Mouse (Mus musculus) T-helper 2 cell (primary cell): ENCODE data around the gene Rdx.

Experiments
- in situ Hi-C: fragments of 300-600 bp; cut with MboI, MseI; formaldehyde crosslinking; loops from one replicate; pipeline ENCODE4 v1.15.1; 2025; ENCODE audit warnings: high pct_unique_total_duplicates

The Rdx gene

GRCm38 (mm10) chr9:52052221-52052620 is 5.2 kb downstream of the Rdx start:
- in situ Hi-C loops = loop anchor here (25.0 kb wide), 1 partner anchor 1485 kb away; the partner anchor contains the start of genes Atm and Npat

GRCm38 (mm10) chr9:52055313-52055712 is 8.3 kb downstream of the Rdx start:
- in situ Hi-C loops = loop anchor here (25.0 kb wide), 1 partner anchor 1482 kb away; the partner anchor contains the start of genes Atm and Npat

- in situ Hi-C loops = loop anchor here (25.0 kb wide), 1 partner anchor 1478 kb away; the partner anchor contains the start of genes Atm and Npat
Observed at GRCm38 (mm10) chr9:52059788-52060187, 12.8 kb downstream of the Rdx start.

DNA sequence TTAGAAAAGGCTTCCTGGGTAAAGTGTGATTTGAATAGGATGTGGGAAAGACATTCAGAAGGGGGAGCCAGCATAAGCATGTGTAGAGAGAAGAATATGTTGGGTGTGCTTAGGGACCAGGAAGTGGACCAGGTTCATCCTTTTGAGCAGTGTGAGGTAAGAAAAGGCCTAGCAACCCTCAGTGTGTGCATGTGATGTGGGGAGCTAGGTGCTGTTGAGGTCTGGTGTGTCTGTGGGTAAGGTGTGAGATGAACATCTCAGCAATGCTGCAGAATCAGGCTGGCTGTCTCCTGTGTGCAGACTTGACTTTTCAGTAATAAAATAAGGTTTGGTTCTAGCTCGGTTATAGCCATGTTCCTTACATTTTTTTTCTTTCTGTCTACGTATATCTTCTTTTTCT is 23.1 kb downstream of the Rdx start:
- in situ Hi-C loops = loop anchor here (25.0 kb wide), 1 partner anchor 1467 kb away; the partner anchor contains the start of genes Atm and Npat

- in situ Hi-C loops = loop anchor here (25.0 kb wide), 1 partner anchor 1466 kb away; the partner anchor contains the start of genes Atm and Npat
Observed at GRCm38 (mm10) chr9:52071352-52071751, 24.4 kb downstream of the Rdx start.

DNA sequence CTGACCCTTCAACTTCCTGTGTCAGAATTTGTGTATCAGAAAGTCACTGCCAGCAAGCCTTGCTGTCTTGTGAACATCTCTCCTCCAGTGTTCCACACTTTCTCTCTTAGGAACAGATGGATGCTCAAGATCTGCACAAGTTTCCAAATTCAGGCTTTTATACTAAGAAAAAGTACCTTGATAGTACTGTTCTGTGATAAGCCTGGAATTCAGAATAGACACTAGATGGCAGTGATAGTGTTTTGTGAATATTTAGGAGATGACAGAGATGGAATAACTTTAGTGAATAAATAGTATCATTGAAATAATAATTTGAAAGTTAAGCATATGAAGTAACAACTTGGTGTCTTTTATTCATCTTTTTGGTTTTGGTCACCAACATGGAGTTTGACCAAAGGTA is 25.2 kb downstream of the Rdx start:
- in situ Hi-C loops = loop anchor here (25.0 kb wide), 1 partner anchor 1465 kb away; the partner anchor contains the start of genes Atm and Npat

GRCm38 (mm10) chr9:52076089-52076488 is 29.1 kb downstream of the Rdx start:
- in situ Hi-C loops = no loop called here

- in situ Hi-C loops = no loop called here
Observed at GRCm38 (mm10) chr9:52077692-52078091, 30.7 kb downstream of the Rdx start.

DNA sequence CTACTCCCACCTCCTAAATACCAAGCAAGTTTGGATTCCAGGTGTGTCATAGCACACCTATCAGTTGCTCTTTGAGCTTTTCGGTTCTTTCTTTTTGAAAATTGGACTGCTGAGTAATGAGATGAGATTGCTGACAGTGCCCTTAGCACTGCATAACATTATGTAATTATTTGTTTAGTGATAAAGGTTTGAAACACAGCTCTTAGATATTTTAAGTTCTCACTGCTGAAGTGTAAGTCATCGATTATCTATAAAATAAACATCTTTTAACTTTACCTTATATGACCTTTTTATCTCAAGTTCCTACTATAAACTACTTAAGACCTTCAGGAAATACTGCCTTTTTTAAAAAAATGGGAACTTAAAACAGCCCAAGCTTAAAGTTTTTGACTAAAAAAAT is 35.0 kb downstream of the Rdx start:
- in situ Hi-C loops = no loop called here

- in situ Hi-C loops = no loop called here
Observed at GRCm38 (mm10) chr9:52082414-52082813, 35.4 kb downstream of the Rdx start.

- in situ Hi-C loops = loop anchor here (10.0 kb wide), 2 partner anchors 117 to 327 kb away; partner anchors contain the start of gene Arhgap20
Observed at GRCm38 (mm10) chr9:52091752-52092151, 44.8 kb downstream of the Rdx start.

DNA sequence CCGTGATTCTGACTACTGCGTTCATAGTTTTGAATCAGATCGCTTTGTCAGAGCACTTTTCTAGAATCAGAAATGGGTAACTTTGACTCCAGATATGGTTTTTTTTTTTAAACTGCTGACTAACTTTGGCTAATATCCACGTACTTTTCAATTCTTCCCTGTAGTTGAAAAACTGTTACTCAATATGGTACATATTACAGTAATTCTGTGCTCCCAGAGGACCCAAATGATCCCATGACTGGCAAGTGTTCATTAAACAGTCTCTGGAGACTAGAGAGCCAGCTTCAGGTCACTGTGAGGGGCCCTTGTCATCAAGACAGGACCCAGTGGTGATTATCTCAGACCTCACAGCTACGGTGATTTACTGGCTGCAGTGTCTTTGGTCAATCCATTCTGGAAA is 45.3 kb downstream of the Rdx start:
- in situ Hi-C loops = loop anchor here (10.0 kb wide), 2 partner anchors 118 to 328 kb away; partner anchors contain the start of gene Arhgap20

GRCm38 (mm10) chr9:52093108-52093507 is 46.1 kb downstream of the Rdx start:
- in situ Hi-C loops = loop anchor here (10.0 kb wide), 2 partner anchors 118 to 328 kb away; partner anchors contain the start of gene Arhgap20

DNA sequence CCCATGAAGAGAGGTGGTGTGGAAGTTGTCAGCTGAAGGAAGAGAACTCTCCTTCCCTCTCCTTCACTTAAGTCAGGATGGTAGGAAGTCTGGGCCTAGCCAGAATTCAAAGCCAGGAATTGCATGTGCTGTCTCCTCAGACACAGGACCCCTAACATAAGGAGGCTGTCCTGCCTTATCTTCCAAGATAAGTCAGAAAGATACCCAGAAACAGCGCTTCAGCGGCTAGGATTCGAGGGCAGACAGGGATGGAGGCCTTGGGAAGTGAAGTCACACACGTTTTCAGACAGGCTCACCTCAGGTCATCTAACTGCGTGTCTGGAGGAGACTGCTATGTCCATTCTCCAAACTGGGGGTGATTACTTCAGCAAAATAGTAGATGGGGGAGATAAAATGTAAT is 47.0 kb downstream of the Rdx start:
- in situ Hi-C loops = loop anchor here (10.0 kb wide), 2 partner anchors 119 to 329 kb away; partner anchors contain the start of gene Arhgap20

GRCm38 (mm10) chr9:52094471-52094980 is 47.6 kb downstream of the Rdx start:
- in situ Hi-C loops = loop anchor here (10.0 kb wide), 2 partner anchors 120 to 330 kb away; partner anchors contain the start of gene Arhgap20

GRCm38 (mm10) chr9:52095666-52096065 is 48.7 kb downstream of the Rdx start:
- in situ Hi-C loops = loop anchor here (5.0 to 10.0 kb wide), 3 partner anchors 103 to 331 kb away; partner anchors contain the start of gene Arhgap20

- in situ Hi-C loops = loop anchor here (5.0 to 10.0 kb wide), 3 partner anchors 105 to 333 kb away; partner anchors contain the start of gene Arhgap20
Observed at GRCm38 (mm10) chr9:52097386-52097785, 50.4 kb downstream of the Rdx start.

GRCm38 (mm10) chr9:52098600-52098999 is 51.6 kb downstream of the Rdx start:
- in situ Hi-C loops = loop anchor here (5.0 to 10.0 kb wide), 3 partner anchors 106 to 334 kb away; partner anchors contain the start of gene Arhgap20

DNA sequence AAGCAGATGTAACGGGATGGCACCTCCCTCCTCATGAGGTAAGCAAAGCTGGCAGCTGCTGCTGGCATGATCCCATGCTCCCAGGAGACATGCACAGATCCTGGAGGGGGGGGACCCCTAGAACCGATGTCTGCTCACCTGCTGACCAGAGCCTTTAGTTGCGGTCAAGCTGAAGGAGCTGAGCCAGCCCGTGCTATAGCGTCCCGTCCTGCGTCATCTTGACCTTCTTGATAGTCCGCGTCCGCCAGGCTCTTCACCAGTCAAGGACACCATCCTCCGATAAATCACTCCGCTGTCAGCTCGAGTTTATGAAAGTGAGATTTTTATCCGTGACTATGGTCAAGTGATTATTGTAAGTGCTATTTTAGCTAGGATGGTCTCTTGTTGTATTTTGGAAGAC is 53.5 kb downstream of the Rdx start:
- in situ Hi-C loops = no loop called here

- in situ Hi-C loops = no loop called here
Observed at GRCm38 (mm10) chr9:52102060-52102844, 55.3 kb downstream of the Rdx start.

DNA sequence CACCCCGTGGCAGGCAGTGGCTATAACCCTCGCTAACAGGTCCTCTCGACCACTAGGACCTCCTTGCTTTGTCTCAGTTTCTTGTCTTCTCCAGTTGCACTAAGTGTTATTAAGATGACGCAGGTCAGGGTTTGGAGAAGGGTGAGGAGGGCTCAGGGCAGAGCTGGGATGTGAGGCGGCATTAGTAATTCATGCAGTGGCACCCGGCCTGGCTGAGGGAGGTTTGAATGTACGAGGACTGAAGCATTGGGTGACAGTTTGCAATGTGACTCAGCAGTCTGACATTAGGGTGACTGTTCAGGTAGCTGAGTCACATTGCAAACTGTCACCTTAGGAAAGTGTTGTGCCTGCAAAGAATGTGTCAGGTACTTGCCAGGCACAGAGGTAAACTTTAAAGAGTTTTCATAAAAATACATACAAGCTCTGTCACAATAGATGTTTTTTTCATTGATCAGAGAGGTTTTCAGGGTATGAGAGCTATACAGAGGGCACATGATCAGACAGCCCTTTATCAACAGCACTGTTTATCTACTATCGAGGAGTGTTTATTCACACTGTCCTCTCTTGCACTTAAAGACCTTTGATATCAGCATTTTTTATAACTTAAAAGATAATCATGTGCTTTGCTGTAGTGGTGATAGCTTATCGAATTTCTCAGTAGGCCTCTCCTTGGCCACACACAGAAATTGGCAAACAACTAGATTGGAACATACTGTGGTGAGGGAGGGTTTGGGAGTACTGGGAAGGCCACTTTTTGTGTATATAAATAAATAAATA is 56.7 kb downstream of the Rdx start:
- in situ Hi-C loops = no loop called here
